Mouse (Mus musculus): ENCODE measurements at regions not wholly inside any gene's neighbourhood (a gene's known extent, or its start where the extent isn't known, plus 50 kb on each side); places are given as distances from the start of the nearest gene placed in this dataset.

- no peak for DNase-seq (ENCODE audit: low spot score)
These were observed 227.1 kb upstream of the Hes1 start for GRCm38 (mm10) chr16:29837025-29837629.

- no peak for DNase-seq (ENCODE audit: low spot score)
These were observed 226.3 kb upstream of the Hes1 start for GRCm38 (mm10) chr16:29837874-29838273.

- DNase-seq (ENCODE audit: low spot score): no peak
These were observed 225.1 kb upstream of the Hes1 start for GRCm38 (mm10) chr16:29838981-29839661.

- DNase-seq (ENCODE audit: low spot score): no peak
These were observed 224.6 kb upstream of the Hes1 start for GRCm38 (mm10) chr16:29839662-29840001.

DNA sequence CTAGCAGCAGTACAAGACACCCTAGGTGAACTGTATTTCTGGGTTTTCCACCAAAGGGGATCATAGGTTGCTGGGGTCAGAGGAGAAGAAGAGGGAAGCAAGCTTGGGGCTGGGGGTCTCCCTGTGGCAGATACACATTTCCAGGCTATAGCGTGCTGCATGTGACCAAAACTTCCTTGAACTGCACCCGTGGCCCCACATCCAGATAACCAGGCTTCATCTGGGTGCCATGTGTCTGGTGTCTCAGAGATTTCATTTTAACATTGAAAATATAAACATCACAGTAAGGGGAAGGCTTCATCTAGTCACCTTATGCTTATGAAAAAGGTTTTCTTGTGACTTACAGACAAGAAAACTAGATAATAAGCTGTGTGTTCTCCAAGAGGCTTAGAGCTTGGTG lies 223.8 kb upstream of the Hes1 start:
- no peak for DNase-seq (ENCODE audit: low spot score)

DNA sequence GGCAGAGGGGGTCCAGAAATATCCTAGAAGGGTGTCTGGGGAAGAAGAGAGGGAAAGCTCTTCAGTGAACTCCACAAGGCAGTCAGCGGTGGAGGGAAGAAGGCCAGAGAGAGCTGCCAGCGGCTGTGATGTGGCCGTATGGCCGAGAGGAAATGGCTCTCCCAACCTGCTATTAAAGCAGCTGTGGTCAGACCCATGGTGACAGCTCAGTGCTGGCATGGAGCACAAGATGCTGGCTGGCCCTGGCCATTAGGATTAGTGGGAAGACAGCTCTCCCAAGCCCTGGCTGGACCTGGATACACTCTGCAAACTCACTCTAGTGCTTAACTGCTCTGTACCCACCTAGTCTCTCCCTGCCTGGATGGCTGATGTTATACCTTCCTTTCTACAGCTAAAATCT lies 223.1 kb upstream of the Hes1 start:
- DNase-seq (ENCODE audit: low spot score): no peak

DNA sequence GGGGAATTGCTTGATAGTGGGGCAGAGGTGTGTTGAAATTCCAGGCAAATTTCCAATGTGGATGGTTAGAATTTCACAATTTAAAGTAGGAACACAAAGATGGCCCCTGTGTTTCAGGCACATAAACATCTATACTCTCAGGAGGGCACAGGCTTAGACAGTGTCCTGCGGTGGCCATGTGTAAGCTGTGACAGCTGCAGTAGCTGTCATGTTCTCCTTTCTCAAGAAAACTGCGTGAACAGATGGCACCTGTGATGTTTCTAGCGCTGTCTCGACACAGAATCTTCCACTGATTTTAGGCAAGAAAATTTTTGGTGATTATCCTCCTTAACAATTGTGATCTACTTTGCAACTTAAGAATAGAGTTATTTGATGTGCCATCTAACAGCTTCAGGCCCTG lies 222.1 kb upstream of the Hes1 start:
- no peak for DNase-seq (ENCODE audit: low spot score)

GRCm38 (mm10) chr16:29843490-29843889 lies 220.7 kb upstream of the Hes1 start:
- no peak for DNase-seq (ENCODE audit: low spot score)

DNA sequence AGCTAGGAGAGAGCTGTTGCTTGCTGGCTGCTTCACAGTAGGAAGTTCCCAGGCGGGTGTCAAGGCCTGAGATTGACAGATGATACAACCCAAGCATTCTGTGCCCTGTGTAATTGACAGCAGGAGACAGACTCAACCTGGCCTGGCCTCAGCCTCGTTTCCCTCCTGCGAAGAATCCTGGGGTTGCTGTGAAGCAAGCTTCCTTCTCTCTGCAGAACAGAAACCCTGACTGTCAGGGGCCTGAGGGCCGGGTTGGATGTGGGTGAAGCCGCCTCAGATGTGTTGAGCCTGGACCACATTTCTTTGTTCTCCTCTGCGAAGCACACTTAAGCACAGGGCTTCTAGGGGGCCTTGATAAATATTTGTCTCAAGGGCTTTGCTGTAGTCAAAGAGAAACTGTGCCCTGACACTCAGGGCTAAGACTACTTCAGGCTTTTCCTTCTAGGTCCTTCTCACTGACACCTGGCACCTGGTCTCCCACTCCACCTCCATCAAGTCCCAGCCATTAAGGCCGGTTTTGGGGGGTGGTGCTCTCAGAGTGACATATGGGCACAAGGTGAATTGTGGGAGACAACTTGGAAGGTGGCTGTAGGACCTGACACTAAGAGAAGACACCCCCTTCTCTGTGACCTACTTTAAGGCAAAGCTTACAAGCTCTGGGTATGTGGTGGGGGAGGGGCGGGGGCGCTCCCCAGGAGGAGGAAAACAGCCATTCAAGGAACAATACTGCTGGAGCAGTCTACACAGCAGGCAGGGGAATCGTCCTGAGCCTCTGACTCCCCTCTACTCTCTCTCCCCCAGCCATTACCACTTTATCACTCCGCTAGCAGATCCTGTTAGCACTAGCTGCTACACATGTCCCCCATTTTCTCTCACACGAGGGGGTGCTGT lies 219.2 kb upstream of the Hes1 start:
- DNase-seq (ENCODE audit: low spot score): no peak

GRCm38 (mm10) chr16:29845597-29845986 lies 218.6 kb upstream of the Hes1 start:
- no peak for DNase-seq (ENCODE audit: low spot score)

- no peak for DNase-seq (ENCODE audit: low spot score)
These were observed 217.1 kb upstream of the Hes1 start for GRCm38 (mm10) chr16:29847059-29847458.

DNA sequence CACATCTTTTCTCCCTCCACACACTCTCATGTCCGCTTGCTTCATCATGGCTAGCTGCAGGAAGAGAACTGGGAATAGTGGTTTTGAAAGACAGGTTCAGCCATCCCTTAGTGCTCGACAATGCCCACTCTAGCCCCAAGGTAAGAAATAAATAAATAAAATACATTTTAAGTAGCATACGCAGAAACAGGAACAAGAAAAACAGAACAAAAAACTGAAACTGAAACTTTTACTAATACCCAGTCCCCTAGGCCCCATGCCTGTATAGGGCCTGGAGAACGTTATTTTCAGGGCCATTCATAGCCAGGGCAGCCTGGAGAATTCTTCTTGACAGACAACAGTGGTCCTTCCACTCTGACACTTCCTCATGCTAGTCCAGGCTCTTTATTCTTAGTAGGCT lies 216.4 kb upstream of the Hes1 start:
- no peak for DNase-seq (ENCODE audit: low spot score)

- DNase-seq (ENCODE audit: low spot score): no peak
These were observed 215.7 kb upstream of the Hes1 start for GRCm38 (mm10) chr16:29848527-29848926.

- no peak for DNase-seq (ENCODE audit: low spot score)
These were observed 214.7 kb upstream of the Hes1 start for GRCm38 (mm10) chr16:29849511-29849910.

GRCm38 (mm10) chr16:29850616-29851015 lies 213.6 kb upstream of the Hes1 start:
- DNase-seq (ENCODE audit: low spot score): no peak

DNA sequence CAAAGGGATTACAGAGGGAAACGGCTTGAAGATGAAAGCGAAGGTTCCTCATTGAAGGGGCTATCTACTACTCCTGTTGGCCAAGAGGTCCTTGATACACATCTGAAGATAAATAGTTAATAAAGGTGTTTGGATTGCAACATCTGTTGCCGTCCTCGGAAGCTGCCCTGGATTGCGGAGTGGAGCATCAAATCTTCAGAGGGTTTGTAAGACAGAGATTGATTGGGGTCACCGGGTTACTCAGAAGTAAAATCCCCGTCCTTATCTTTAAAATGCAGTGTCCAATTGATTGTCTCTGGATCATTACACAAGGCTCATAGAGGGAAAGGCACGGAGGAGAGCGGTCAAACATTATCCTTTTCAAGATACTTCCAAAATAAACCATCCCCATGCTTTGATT lies 212.4 kb upstream of the Hes1 start:
- no peak for DNase-seq (ENCODE audit: low spot score)

DNA sequence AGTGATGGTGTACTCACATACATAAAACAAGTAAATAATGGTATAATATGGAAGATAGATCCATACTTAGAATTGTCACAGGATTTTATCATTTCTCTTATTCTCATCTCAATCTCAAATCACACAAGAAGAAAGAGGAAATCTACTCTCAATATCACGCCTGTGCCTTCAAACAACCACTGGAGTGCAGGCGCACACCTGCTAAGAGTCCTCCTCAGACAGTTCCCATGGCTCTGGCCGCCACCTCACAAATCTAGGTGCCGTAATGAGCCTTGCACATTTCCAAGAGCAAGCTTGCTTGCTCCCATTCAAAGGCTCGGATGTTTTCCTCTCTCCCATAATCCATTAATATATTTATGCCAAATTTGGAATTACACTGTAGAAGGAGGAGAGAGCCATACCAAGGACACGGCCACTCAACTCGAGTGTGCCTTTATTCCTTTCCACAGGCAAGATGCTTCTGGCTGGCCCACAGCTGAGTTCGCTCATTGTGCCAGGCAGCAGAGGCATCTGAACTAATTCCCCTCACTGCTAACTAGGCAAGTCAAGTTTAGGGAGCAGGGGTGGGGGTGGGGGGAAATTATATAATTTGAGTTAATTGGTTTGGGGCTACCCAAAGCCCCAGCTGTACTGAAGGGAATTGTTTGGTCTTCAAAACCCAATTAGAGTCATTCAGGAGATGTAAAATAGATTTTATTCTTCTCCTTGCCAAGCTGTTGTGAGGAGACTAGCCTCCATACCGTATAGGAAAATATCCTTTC lies 209.2 kb upstream of the Hes1 start:
- no peak for DNase-seq (ENCODE audit: low spot score)

- no peak for DNase-seq (ENCODE audit: low spot score)
These were observed 207.6 kb upstream of the Hes1 start for GRCm38 (mm10) chr16:29856545-29856944.

GRCm38 (mm10) chr16:29858645-29859044 lies 205.5 kb upstream of the Hes1 start:
- no peak for DNase-seq (ENCODE audit: low spot score)

DNA sequence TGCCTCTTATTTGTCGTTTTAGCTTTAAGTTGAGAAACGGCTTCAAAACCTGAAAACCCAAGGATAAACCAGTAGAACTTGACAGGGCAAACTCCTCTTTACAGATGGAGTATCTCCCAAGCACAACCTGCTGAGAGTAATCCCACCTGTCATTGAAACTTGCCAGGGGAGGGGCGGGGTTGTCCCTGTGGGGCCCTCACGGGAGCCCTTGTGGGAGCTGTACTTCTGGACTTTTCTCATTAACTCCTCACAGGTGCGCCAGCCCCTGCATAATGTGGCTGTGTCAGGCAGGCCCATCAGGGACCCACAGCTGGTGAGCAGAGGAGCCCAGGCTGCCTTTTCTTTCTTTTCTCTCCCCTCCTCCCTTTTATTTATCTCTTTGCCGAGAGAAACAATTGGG lies 203.9 kb upstream of the Hes1 start:
- DNase-seq (ENCODE audit: low spot score): no peak

DNA sequence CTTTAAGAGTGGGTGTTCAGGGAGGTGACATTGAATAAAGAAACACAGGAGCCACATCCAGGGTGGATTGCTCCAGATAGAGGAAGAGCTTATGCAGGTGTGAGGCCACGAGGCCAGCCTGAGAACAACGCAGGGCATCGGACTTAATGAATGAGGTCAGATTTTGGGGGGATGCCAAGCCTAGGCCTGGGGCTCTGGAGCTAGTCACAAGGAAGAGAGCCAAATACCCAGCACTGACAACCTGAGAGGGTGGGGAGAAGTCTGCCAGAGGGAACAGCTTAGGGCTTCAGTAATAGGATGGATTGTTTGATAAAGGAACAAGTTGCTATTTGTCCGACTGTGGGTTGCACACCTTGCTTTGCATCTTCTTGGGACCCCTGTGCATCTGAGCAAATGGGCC lies 203.1 kb upstream of the Hes1 start:
- DNase-seq (ENCODE audit: low spot score): no peak

DNA sequence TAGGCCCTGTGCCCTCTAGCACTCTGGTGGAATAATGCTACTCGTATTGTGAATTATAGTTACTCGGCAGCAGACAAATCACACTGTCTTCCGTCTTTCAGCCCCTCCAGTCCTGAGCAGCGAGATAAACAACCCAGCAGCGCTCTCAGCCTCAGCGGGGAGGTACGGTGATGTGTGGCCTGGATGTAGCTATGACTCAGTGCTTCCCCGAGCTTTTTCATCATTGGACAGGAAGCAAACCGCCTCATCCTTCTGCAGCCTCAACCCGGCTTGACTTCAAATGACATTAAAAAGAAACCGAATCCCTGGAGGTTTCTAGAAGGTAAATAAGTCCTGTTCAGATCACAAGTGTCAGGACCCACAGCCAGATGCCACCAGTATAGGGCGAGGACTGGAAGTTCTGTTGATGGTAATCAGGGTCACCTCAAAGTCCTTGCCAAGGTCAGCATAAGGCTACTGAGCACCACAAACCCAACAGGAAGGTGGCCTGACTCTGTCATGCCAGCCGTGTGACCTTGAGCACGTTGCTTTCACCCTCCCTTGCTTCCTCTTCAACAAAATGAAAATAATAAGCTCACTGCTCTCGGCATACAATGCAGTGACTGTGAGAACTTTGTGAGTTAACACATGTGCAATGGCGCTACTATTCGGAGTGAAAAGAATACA lies 199.0 kb upstream of the Hes1 start:
- DNase-seq (ENCODE audit: low spot score): no peak

Data from layer of hippocampus, adult 9-10 months (tissue).